Mouse (Mus musculus) testis, adult 2 months (tissue): ENCODE measurements around the gene 2410004B18Rik.

Experiments
- CTCF ChIP-seq: fragments of 200-500 bp; IDR thresholded peaks from 2 replicates; pipeline ENCODE4 v1.5.1; 2012; ENCODE audit warnings: low read depth, mild to moderate bottlenecking, inconsistent platforms, low read length, moderate library complexity; ENCODE audit not compliant: control insufficient read depth, insufficient read depth, insufficient replicate concordance
- POLR2A ChIP-seq: fragments of 200-500 bp; IDR thresholded peaks from 2 replicates; pipeline ENCODE4 v1.6.1; 2012; ENCODE audit warnings: low read depth, mild to moderate bottlenecking, inconsistent platforms, low read length, moderate library complexity; ENCODE audit not compliant: control insufficient read depth

DNA sequence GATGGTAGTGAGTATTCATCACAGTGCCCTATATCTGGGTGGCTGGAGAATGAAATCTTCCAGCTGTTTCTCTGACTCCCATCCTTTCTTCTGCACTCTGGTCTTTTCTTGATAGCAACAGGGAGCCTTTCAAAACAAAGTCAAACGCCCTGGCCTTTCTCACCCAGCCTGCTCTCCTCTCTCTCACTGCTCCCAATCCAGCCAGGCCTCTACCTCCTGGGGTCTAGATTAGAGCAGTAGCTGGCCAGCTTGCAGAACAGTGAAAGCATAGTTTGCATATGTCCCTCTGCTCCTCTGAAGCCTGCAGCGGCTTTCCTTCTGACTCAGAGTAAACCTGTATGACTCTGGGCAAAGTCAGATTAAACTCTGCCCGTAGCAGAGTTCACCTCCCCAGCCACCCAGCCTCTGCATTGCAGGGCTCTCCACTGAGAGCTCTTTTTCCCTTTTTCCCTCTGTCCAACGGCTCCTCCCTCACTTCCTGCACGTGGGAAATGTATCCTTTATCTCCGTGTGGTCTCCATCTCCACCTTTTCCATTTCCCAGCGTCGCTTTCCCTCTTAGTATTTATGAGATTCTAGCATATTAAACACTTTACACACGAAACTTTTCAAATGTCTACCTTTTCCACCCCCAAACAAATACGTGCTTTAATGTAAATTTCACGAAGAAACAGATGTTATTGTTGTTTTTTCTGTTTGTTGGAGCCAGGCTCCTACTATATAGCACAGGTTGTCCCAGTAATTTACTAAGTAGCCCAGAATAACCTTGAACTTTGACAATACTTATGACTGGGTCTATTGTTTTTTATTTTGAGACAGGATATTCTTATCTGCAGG is 15.6 kb upstream of the 2410004B18Rik start, which contains the start of gene Bcl10:
- TF ChIP-seq CTCF (no peak), POLR2A (no peak)
